Mouse (Mus musculus): ENCODE data around the gene Mc1r.
"Not testable (repeated sequence)": the region's sequence is repeated elsewhere in the genome, so short reads cannot be mapped to it uniquely, and the experiment has no call there.

Mc1r gene

GRCm38 (mm10) chr8:123411781-123412327 lies 4.9 kb downstream of the Mc1r start:
- DNase-seq (ENCODE audit: low spot score) = no peak

- DNase-seq (ENCODE audit: low spot score) = no peak
These were observed 5.8 kb downstream of the Mc1r start for GRCm38 (mm10) chr8:123412560-123413170.

- no peak for DNase-seq (ENCODE audit: low spot score)
These were observed 7.3 kb downstream of the Mc1r start for GRCm38 (mm10) chr8:123414255-123414654.

- not testable (repeated sequence) for DNase-seq (ENCODE audit: low spot score)
These were observed 8.2 kb downstream of the Mc1r start for GRCm38 (mm10) chr8:123414997-123415696.

GRCm38 (mm10) chr8:123415967-123416943 lies 9.3 kb downstream of the Mc1r start:
- DNase-seq (ENCODE audit: low spot score) = no peak

GRCm38 (mm10) chr8:123416944-123417555 lies 10.1 kb downstream of the Mc1r start:
- no peak for DNase-seq (ENCODE audit: low spot score)

GRCm38 (mm10) chr8:123419711-123420110 lies 12.8 kb downstream of the Mc1r start:
- DNase-seq (ENCODE audit: low spot score) = no peak

- DNase-seq (ENCODE audit: low spot score) = no peak
These were observed 13.8 kb downstream of the Mc1r start for GRCm38 (mm10) chr8:123420525-123421281.

GRCm38 (mm10) chr8:123421325-123421724 lies 14.4 kb downstream of the Mc1r start:
- no peak for DNase-seq (ENCODE audit: low spot score)

- DNase-seq (ENCODE audit: low spot score) = no peak
These were observed 15.3 kb downstream of the Mc1r start for GRCm38 (mm10) chr8:123422056-123422780.

- no peak for DNase-seq (ENCODE audit: low spot score)
These were observed 15.9 kb downstream of the Mc1r start for GRCm38 (mm10) chr8:123422781-123423159.

- no peak for DNase-seq (ENCODE audit: low spot score)
These were observed 16.5 kb downstream of the Mc1r start, which contains the start of gene Def8 for GRCm38 (mm10) chr8:123423441-123423840. Gene Def8 (plus strand): TSS chr8:123423527.

GRCm38 (mm10) chr8:123426511-123427509 lies 19.9 kb downstream of the Mc1r start:
- no peak for DNase-seq (ENCODE audit: low spot score)

- no peak for DNase-seq (ENCODE audit: low spot score)
These were observed 20.9 kb downstream of the Mc1r start for GRCm38 (mm10) chr8:123427639-123428275.

- DNase-seq (ENCODE audit: low spot score) = no peak
These were observed 21.5 kb downstream of the Mc1r start for GRCm38 (mm10) chr8:123428343-123428893.

GRCm38 (mm10) chr8:123428939-123429721 lies 22.2 kb downstream of the Mc1r start:
- DNase-seq (ENCODE audit: low spot score) = no peak

GRCm38 (mm10) chr8:123429722-123430013 lies 22.8 kb downstream of the Mc1r start:
- not testable (repeated sequence) for DNase-seq (ENCODE audit: low spot score)

- not testable (repeated sequence) for DNase-seq (ENCODE audit: low spot score)
These were observed 24.0 kb downstream of the Mc1r start for GRCm38 (mm10) chr8:123430936-123431335.
